Mouse (Mus musculus): Measurements from ENCODE around the gene Samd4. TPM values are rescaled to one million over a fixed set of nuclear protein-coding genes. Genes with fewer than 3 reads are reported as not detected.

Gene Samd4
- total RNA-seq (2021) = 10 to 100 TPM; 25.9 to 29.3 TPM
- long read RNA-seq, experiment 1, partial matches to known transcripts = 0 of 3 reads
- long read RNA-seq, experiment 1, other reads (novel, unspliced or antisense) = 3 of 3 reads
- long read RNA-seq, experiment 2, partial matches to known transcripts = 0 of 1 reads
- long read RNA-seq, experiment 2, other reads (novel, unspliced or antisense) = 1 of 1 reads

DNA sequence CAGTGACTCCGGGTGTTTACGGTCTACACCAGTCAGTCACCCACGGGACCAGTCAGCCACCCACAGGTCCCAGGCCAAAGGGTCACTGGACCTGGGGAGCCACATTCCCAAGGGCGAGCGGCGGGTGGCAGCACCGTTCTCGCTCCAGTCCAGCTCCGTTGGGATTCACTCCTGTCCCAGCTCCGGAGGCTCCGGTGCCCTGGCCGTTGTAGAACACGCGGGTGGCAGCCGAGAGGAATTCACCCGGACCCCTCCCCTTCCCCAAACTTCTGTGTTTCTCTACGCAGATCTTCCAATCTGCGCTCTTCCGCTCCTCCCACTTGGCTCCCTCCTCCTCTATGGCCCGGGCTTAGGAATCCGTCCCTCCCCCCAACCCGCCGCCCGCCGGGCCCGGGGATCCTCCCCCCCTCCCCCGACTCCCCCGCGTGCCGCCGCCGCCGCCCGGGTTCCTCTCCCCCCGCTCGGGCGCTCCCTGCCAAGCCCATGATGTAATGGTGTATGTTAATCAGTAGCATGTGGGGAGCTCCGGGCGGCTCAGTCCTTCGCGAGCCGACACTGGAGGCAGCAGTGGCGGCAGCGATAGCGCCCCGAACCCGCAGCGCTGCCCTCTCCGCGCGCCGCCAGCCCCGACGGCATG lies at the start of gene Samd4:
Gene Samd4, plus strand, starts transcription at position 424 of the 637 bp plus-strand sequence.
- DNase-seq (ENCODE audit: low spot score in 2 of 2) = peak; percentile 60 to 70

- no peak for DNase-seq (ENCODE audit: low spot score in 2 of 2)
Measured at GRCm38 (mm10) chr14:46839326-46839725, 43.3 kb upstream of the Samd4 start.

- no peak for DNase-seq (ENCODE audit: low spot score in 2 of 2)
Measured at GRCm38 (mm10) chr14:46845706-46846105, 36.9 kb upstream of the Samd4 start.

- DNase-seq (ENCODE audit: low spot score in 2 of 2) = no peak
Measured at GRCm38 (mm10) chr14:46848063-46848590, 34.5 kb upstream of the Samd4 start.

DNA sequence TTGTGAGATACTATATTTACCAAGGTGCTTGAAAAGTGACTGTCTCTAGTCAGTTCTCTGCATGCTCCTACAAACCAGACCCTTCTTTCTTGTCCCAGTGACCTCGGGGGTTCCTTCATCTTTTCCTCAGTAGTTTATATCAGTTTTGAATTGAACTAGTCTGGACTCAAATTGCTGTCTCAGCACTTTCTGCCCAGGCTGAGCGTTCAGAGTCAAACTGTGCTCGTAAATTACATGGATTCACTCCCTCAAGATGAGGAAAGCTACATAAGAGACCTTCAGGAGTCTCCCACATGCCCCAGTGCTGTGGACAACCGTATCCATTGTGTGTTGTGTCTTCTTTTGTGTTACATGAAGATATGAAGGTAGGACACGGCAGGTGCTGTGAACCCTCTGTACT lies 33.9 kb upstream of the Samd4 start:
- DNase-seq (ENCODE audit: low spot score in 2 of 2) = no peak

DNA sequence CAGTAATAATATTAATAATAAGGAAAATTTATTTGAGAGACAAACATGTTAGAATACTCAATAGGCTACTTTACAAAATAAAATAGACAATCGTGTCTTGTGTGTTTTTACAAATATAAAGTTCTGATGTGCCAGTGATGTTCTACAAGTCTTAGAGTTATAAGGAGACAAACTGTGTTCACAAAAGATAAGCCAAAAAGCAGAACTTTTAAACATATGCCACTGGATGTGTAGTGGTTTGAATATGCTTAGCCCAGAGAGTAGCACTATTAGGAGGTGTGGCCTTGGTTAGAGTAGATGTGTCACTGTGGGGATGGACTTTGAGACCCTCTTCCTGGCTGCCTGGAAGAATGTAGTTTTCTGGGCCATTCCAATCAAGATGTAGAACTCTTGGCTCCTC lies 32.9 kb upstream of the Samd4 start:
- DNase-seq (ENCODE audit: low spot score in 2 of 2) = no peak

DNA sequence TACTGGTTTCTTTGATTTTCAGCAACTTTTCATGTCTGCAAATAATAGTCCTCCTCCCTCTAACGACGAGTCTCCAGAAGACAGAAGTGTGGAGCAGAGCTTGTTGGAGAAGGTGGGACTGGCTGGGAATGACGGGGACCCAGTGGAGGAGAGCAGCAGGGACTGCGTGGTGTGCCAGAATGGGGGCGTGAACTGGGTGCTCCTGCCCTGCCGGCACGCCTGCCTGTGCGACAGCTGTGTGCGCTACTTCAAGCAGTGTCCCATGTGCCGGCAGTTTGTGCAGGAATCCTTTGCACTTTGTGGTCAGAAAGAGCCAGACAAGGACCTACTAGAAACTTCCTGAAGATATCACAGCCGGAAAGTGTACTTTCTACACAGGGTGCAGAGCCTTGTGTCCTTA lies 29.0 kb upstream of the Samd4 start:
- no peak for DNase-seq (ENCODE audit: low spot score in 2 of 2)

GRCm38 (mm10) chr14:46862922-46863321 lies 19.7 kb upstream of the Samd4 start:
- no peak for DNase-seq (ENCODE audit: low spot score in 2 of 2)

GRCm38 (mm10) chr14:46880935-46881334 lies 1.7 kb upstream of the Samd4 start:
- DNase-seq (ENCODE audit: low spot score in 2 of 2) = peak; percentile 50 to 57

DNA sequence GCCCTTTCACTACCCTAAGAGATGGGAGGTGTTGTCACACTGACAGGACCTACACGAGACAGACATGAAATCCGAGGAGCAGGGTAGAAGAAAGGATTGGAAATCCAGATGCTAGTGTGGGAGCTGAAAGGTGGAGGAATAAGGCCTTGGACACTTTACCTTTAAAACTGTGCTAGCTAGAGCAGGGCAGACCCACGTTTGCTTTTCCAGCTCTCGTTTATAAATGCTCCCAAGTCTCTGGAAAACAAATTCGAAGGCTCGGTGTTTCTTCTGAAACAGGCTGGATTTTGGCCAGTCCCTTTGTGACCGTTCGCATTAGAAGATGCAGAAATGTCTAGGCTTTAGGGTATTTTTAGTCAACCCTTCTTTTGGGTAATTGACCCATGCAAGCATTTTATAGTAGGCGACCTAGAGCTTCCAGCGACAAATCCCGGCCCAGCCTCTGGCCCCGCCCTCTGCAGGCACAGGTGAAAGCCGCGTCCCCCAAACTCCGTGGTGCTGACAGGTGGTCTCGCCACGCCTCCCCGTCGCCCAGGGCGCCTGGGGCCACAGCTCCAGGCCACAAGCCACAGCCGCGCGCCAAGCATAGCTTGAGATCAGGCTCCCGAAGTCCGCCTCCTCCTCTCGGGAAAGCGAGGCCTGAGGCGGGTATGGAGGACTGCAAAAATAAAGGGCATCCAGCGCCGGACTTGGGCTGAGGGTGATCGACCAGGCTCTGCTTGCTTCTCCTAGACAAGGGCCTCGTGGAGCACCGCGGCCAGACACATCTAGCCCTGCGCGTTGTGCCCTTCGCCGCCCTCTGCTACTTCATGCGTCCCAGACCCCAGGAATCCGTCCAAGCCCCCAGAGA lies 848 bp upstream of the Samd4 start:
- DNase-seq (ENCODE audit: low spot score in 2 of 2) = peak; percentile 14 to 30

GRCm38 (mm10) chr14:46883068-46883870 lies 615 bp downstream of the Samd4 start:
- DNase-seq (ENCODE audit: low spot score in 2 of 2) = peak; percentile 61 to 77

DNA sequence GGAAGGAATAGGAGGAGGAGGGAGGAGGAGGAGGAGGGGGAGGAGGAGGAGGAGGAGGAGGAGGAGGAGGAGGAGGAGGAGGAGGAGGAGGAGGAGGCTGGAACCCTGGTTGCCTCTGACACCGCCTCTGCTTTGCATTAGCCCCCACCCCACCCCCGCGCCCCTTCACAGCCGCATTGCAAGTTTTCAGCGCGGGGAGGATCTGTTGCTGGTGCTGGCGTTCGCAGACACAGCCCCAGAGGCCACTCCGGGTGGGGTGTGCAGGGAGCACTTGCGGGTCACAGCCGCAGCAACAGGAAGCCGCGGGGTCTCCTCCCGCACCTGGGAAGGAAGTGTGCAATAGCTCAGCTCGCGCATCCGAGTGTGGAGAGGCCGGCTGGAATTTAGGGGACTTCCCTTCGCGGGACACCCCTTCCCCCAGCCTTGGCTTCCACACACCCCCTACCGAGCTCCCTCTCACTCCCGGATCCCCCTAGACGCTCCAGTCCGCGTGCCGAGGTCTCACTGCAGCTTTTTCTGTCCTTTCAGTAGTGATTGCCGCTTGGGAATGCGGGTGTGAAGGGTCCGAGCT lies 1.3 kb downstream of the Samd4 start:
- DNase-seq (ENCODE audit: low spot score in 2 of 2) = peak; percentile 29 to 46

GRCm38 (mm10) chr14:46884701-46885428 lies 2.2 kb downstream of the Samd4 start:
- peak; percentile 37 to 51 for DNase-seq (ENCODE audit: low spot score in 2 of 2)

- no peak for DNase-seq (ENCODE audit: low spot score in 2 of 2)
Measured at GRCm38 (mm10) chr14:46885429-46885755, 2.7 kb downstream of the Samd4 start.

DNA sequence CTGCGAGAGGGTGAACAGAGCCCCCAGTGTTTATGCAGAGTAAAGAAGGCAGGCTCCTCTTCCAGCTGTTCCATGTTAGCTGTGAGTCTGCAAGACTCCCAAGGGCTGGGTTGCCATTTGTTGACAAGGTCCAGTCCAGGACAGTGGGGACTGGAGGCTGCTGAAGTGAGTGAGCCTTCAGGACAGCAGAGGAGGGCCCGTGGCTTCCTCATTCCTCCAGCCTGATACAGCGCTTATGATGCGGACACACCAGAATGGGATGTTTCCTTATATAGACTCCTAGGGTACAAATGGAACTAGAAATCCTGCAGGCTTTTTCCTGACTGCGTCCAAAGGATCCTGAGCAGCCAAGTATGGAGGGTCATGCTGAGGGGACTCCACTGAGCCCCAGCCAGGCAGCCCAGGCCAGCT lies 3.2 kb downstream of the Samd4 start:
- peak in 1 of 2 experiments; percentile 5 for DNase-seq (ENCODE audit: low spot score in 2 of 2)

DNA sequence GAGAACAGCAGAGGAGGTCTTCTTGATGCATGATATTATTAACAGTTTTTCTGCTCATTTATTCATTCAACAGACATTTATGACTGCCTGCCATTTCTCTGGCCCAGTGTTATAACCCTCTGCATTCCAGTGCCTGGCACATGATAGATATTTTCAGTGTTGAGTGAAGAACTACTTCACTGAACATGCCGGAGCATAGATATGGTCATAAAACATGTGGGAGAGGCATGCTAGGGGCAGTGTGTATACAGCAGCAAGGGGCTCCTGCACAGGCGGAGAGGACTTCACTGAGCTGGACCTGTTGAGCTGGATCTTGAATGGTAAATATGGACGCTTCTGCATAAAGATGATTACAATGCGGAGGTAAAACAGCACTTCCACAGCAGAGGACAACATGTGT lies 6.4 kb downstream of the Samd4 start:
- no peak for DNase-seq (ENCODE audit: low spot score in 2 of 2)

DNA sequence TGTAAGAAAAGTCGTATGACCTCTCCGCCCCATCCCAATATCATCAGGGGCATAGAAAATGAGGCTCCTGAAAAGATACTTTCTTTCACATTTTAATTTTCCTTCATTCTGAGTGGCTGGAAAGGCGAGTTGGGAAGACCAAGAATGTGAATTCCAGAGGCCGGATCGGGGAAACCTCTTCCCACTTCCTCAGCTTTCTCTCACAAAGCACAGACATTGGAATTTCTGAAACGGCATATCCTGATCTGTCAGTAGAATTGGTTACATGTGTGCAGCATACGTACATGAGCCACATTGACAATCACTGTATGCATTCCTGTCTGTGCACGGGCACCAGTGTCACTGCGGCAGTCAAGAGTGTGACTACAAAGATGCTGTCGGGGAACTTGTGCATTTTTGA lies 11.3 kb downstream of the Samd4 start:
- no peak for DNase-seq (ENCODE audit: low spot score in 2 of 2)

- no peak for DNase-seq (ENCODE audit: low spot score in 2 of 2)
Measured at GRCm38 (mm10) chr14:46897953-46898352, 15.3 kb downstream of the Samd4 start.

DNA sequence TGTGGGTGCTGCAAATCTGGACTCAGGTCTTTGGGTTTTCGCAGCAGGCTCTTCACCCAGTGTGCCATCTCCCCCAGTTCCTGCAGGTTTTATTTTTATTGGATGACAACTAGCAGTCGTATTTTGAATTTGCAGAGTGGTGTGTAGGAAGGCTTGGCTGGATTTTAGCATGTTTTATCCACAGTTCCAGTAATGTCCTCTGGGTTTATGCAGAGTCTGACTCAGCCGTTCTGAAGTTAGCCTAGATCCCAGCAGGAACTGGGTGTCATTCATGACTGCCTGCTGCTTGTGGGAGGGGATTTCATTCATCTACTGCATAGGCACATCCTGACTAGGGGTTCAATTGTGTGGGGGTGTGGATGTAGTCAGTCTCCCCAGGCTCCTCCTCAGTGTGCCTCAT lies 16.0 kb downstream of the Samd4 start:
- peak; percentile 60 to 70 for DNase-seq (ENCODE audit: low spot score in 2 of 2)

DNA sequence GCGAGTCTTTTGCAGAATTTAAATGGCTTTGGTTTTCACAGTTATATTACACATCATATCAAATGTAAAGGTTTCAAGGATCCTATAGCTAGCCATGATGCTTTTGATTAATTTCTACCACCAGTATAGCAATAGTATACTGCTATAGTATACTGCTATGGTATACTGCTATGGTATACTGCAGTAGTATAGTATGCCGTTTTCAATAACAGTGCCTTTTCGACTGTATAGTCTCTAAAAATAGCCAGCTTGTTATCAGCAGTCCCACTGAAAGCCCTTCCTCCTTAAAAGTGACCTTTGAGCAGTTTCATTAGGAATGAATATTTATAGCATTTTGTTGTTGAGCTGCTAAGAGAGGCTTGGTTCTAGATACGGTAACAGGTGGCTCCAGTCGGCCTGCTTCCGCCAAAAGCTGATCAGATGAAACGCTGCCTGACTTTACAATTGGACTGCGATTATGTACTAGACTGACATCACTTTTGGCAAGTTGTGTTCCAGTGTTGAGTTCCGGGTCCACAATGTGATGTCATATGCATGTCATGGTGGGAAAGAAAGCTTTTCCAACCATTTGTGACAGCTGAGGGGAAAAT lies 19.9 kb downstream of the Samd4 start:
- no peak for DNase-seq (ENCODE audit: low spot score in 2 of 2)
